Mouse (Mus musculus) neutrophil, adult 5-6 weeks (primary cell): ENCODE results near the gene Ap3b1. TPM values are rescaled to one million over a fixed set of nuclear protein-coding genes. Genes with fewer than 3 reads are reported as not detected.

Source experiments
- total RNA-seq: library from RNA; stranded (forward); fragments of 200-1000 nt; gene quantifications from 2 replicates; pipeline ENCODE4 v1.2.3, GENCODE M21; 2017

The Ap3b1 gene
- total RNA-seq, 1 experiment from 2014 or later: 112 TPM

Other genes starting within 250 kb of the Ap3b1 start
- 3.6 and 4.4 TPM in 2 replicates for gene Scamp1, start 73.1 kb upstream of the Ap3b1 start, total RNA-seq